Mouse (Mus musculus) liver, embryonic 18 days (tissue): ENCODE data around the gene Exoc6. TPM values are rescaled to one million over a fixed set of nuclear protein-coding genes. Genes with fewer than 3 reads are reported as not detected.

Source experiments
- polyA plus RNA-seq: library from polyadenylated mRNA; depleted of rRNA; stranded (reverse); fragments of >200 nt; gene quantifications from 2 replicates; pipeline ENCODE4 v1.2.3, GENCODE M21; 2012; rRNA removed

The Exoc6 gene
- polyA plus RNA-seq, result 13.9 and 14.8 TPM in 2 replicates

DNA sequence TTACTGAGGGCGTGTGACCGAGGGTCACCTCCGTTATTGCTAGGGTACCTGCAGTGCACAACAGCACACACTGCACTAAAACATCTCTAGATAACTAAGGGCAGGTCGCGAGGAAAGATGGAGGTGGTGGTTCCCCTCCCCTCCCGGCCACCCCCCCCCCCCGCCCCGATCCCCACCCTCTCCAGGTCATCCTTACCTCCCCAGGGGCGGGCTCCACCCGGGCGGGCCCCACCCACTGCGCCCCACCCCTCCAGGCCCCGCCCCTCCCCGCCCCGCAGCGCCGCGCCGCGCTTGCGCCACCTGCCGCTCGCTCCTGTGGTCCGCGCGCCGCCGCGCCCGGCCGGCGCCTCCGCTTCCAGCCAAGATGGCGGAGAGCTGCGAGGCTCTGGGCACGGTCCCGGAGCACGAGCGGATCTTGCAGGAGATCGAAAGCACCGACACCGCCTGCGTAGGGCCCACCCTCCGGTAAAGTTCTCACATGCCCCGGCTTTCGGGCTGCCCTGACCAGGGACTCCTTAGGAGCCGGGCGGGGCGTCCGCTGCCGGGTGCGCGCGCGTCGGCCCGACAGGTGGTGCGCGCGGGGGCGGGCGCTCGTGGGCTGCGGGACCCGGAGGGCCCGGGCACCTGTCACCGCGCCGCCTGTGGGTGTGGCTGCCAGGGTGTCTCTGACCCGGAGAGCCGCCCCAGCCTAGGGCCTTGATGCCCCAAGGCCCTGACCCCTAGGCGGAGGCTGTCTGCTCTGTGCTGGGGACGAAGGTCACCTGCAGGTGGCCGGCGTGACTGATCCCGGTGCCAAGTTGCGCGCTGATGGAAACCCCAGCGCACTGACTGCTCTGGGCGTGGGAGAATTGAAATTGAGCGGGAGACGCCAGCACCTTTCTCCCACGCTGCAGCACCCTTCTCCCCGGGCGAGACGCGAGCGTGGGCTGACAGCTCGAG lies at the start of gene Exoc6:
Gene Exoc6, plus strand, starts transcription at position 318 of the 939 bp plus-strand sequence.

GRCm38 (mm10) chr19:37685281-37685680 lies 135.1 kb downstream of the Exoc6 start, which contains the start of gene Cyp26c1:
Gene Cyp26c1, plus strand, starts transcription at chr19:37685581.

DNA sequence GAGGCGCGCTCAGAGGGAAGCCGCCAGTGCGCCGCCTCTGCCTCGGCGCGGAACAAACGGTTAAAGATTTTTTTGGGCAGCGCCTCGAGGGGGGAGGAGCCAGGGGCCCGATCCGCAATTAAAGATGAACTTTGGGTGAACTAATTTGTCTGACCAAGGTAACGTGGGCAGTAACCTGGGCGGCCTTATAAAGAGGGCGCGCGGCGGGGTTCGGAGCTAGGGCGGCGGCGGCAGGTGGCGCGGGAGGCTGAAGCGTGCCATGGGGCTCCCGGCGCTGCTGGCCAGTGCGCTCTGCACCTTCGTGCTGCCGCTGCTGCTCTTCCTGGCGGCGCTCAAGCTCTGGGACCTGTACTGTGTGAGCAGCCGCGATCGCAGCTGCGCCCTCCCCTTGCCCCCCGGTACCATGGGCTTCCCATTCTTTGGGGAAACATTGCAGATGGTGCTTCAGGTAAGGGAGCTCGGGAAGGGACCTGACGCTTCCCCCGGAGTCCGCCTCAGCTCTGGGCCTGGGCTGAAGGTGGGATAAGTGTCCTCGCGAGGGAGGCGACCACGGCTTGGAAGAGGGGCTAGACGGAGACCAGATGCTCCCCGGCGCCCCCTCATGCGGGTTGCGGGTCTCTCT lies 147.5 kb downstream of the Exoc6 start, which contains the start of gene Cyp26a1:
Gene Cyp26a1, plus strand, starts transcription at position 148 of the 622 bp plus-strand sequence.

Other genes with a start within 250 kb of the Exoc6 start
- 10.2 and 11.1 TPM in 2 replicates for gene Ide, start 212.6 kb upstream of the Exoc6 start, polyA plus RNA-seq
- 17.9 and 19.5 TPM in 2 replicates for gene Kif11, start 174.0 kb upstream of the Exoc6 start, polyA plus RNA-seq
- 19.8 and 22.3 TPM in 2 replicates for gene Hhex, start 115.6 kb upstream of the Exoc6 start, polyA plus RNA-seq
- 0.04 TPM in 1 of 2 replicates, not detected in the other for gene Cyp26c1, start 135.2 kb downstream of the Exoc6 start, polyA plus RNA-seq
- 0.14 TPM in 2 replicates for gene Cyp26a1, start 147.4 kb downstream of the Exoc6 start, polyA plus RNA-seq